Mouse (Mus musculus): ENCODE data around the gene Mbnl2. TPM values are rescaled to one million over a fixed set of nuclear protein-coding genes. Genes with fewer than 3 reads are reported as not detected.

Mbnl2 gene
- polyA plus RNA-seq, 1 experiment from 2014 or later, result 71.5 TPM

DNA sequence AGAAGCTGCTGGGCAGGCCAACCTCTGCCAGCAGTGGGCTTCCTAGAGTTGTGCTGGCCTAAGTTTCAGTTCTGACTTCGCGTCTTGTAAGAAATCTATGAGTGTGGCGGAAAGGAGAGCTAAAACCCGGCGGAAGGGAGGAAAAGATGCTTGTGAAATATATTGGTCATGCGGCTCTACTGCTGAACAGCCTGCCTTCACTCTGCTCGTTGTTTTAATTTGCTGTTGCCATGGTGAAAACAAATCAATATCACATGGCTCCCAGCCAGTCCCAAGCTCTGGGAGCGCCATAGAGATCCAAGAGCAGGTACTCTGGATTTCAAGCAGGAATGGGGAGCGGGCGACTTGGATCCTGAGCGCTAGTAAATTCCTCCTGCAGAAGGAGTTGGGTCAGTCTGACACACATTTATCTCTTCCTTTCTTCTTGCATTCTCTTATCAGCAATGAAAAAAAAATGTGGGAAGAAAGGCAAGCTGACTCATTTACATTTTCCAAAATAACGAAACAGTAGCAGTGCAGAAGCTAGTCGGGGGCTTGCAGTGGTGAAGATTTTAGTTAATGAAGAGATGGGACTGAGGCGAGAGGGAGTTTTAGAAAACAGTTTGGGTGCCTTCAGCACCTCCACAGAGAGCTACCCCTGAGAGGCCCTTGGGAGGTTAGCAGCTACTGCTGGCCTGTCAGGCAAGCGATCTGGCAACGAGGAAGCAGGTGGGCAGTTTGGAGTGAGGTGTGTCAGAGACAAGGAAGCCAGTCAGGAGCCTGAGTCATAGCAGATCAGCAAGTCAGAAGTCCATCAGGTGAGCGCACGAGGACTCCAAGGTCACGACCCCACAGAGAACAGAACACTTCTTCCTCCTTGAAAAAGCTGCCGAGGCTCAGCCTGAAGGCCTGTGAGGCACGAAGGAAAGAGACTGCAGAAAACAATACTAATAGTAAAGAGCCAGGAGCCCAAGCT is 3.1 kb downstream of the Mbnl2 start:
- Histone ChIP-seq H3K27ac (peak overlapping the region; percentile 91), H3K4me1 (peaks cover 57% of the 10 kb centered on the region), H3K4me3 (peak overlapping the region; percentile 77), H3K27me3 (ENCODE audit: insufficient read depth, poor library complexity, severe bottlenecking) (no peaks in the 10 kb centered on the region), H3K9me3 (no peaks in the 10 kb centered on the region), H3K36me3 (0 out of 2 replicates have a peak, but pooled peaks cover 3% of the 10 kb centered on the region)
- 20% methylated on average over 21 of the region's 21 CpGs for WGBS
- DNase-seq (ENCODE audit: low spot score), result peak; percentile 84

DNA sequence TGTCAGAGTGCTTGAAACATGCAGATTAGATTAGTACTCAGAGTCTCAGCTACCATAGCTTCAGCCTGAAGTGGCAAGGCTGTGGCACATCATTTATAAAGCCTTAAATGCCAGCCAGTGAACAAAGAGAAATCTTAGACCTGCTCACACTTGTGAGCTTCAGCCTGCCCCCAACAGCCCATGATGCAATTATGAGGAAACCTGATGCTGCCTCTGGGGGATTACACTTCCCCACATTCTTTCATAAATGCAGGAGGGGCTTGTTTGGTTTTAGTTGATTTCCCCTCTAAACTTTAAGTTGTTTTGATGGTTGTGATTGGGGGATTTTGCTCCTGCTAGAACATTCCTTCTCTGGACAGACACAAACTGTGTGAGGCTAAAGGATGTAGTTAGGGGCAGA is 4.7 kb downstream of the Mbnl2 start:
- DNase-seq (ENCODE audit: low spot score), result no peak
- Histone ChIP-seq H3K4me3 (no peak overlapping the region), H3K36me3 (0 out of 2 replicates have a peak, but pooled peaks cover 5% of the 10 kb centered on the region), H3K27ac (peak overlapping the region; percentile 91), H3K9me3 (no peaks in the 10 kb centered on the region), H3K27me3 (ENCODE audit: insufficient read depth, poor library complexity, severe bottlenecking) (no peaks in the 10 kb centered on the region), H3K4me1 (peaks cover 72% of the 10 kb centered on the region)

DNA sequence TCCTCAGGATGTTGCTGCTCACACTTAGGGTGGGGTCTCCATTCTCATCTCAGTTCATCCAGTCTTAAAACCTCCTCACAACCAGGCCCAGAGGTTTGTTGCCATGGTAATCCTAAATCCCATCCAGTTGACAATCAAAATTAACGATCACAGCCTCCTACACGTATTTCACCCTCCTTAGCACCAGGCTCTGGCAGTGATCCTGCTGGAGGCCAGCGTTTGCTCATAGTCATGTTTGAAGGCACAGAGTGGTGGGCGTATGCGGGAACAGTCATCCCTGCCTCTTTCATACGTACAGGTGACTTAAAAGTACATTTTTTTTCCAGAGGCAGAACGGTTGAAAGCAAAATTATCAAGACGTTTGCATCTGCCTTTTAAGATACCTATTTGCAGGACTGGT is 8.3 kb downstream of the Mbnl2 start:
- Histone ChIP-seq H3K9me3 (no peaks in the 10 kb centered on the region), H3K36me3 (peaks cover 17% of the 10 kb centered on the region; the same call in 1 of the 2 replicates), H3K4me3 (no peak overlapping the region), H3K27me3 (ENCODE audit: insufficient read depth, poor library complexity, severe bottlenecking) (no peaks in the 10 kb centered on the region), H3K27ac (no peak overlapping the region), H3K4me1 (peaks cover 91% of the 10 kb centered on the region)
- WGBS, result 86% methylated on average over 8 of the region's 8 CpGs
- no peak for DNase-seq (ENCODE audit: low spot score)

DNA sequence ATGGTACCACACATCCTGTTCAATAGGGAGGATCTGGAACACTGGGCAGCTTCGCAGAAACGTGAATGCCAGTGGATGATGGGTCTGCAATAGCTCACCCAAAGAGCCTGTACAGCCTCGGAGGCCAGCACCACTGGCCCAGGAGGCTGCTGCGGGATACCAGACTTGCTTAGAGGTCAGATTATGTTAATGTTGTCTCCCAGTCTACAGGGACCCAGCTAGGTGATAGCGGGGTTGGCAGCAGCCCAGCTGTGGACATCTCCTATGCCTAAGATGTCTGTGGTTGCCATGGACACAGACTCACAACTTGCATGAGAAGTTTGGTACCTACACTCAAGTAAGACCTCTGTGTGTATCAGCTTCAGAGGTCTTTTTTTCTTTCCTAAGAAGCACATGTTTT is 9.0 kb downstream of the Mbnl2 start:
- H3K9me3 ChIP-seq, result no peaks in the 10 kb centered on the region
- 63% methylated on average over 5 of the region's 5 CpGs for WGBS

DNA sequence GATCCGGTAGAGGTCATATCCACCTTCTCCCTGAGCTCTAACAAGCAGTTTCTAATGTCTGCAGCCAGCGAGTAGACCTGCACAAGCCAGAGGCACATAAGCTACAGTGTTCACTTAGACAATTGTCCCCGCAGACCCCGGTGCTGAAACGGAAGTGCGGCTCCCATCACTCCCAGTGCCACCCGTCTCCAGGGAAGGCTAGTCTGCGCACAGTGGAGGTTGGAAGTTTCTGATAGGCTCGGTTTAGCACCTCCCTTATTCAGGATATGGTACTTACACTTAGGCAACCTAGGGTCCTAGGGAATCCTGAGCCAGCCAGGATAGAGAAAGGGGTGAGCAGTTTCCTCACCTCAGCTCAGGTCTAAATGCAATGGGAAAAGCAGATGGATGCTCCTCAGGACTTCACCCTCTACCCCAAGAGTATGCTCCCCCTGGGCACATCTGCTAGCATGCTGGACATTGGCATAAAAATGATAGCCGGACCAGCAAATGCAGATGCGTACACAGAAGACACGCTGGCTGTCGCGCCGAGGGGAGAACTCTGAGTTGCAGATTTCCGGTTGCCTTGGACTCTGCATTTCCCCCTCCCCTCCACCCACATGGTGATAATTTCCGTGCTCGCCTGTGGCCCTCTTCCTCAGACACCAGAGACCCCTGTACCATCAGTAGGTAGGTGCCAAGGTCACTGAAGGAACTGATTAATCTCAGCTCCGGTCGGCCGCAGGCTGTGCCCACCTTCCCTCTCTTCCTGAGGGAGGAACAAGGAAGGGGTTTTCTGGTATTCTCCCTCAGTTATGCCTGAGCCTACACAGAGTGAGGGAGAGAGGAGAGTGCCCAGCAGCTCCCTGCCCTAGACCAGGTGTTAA is 11.9 kb downstream of the Mbnl2 start:
- DNase-seq (ENCODE audit: low spot score), result no peak

More for the DNA sequence above, 9.0 kb downstream of the Mbnl2 start:
- no peaks in the 10 kb centered on the region for H3K27me3 ChIP-seq (ENCODE audit: insufficient read depth, poor library complexity, severe bottlenecking)
- H3K27ac ChIP-seq, result no peak overlapping the region
- no peak overlapping the region for H3K4me3 ChIP-seq
- H3K4me1 ChIP-seq, result peaks cover 91% of the 10 kb centered on the region
- DNase-seq (ENCODE audit: low spot score), result no peak
- peaks cover 17% of the 10 kb centered on the region; the same call in 1 of the 2 replicates for H3K36me3 ChIP-seq

DNA sequence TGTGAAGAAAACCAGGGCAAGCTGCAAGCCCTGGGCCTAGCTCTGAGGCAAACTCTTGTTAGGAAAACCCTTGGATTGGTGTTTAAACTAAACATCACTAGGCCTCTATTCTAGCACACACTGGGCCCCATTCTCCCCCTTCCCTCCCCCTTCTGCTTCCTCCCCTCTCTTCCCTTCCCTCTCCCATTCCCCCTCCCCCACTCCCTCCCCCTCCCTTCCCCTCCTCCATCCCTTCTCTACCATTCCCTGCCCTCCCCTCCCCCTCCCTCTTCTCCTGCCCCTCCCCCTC is 12.5 kb downstream of the Mbnl2 start:
- Histone ChIP-seq H3K36me3 (peaks cover 27% of the 10 kb centered on the region; the same call in 1 of the 2 replicates), H3K4me3 (no peak overlapping the region), H3K9me3 (no peaks in the 10 kb centered on the region), H3K27me3 (ENCODE audit: insufficient read depth, poor library complexity, severe bottlenecking) (no peaks in the 10 kb centered on the region), H3K27ac (peak overlapping the region; percentile 84), H3K4me1 (peaks cover 87% of the 10 kb centered on the region)
- no peak for DNase-seq (ENCODE audit: low spot score)

More for the DNA sequence above, 11.9 kb downstream of the Mbnl2 start:
- peak overlapping the region; percentile 12; the same call in 1 of the 2 replicates for H3K4me3 ChIP-seq
- WGBS, result 31% methylated on average over 21 of the region's 21 CpGs
- peaks cover 27% of the 10 kb centered on the region; the same call in 1 of the 2 replicates for H3K36me3 ChIP-seq
- H3K4me1 ChIP-seq, result peaks cover 87% of the 10 kb centered on the region
- peak overlapping the region; percentile 84 for H3K27ac ChIP-seq
- no peaks in the 10 kb centered on the region for H3K27me3 ChIP-seq (ENCODE audit: insufficient read depth, poor library complexity, severe bottlenecking)
- H3K9me3 ChIP-seq, result no peaks in the 10 kb centered on the region

DNA sequence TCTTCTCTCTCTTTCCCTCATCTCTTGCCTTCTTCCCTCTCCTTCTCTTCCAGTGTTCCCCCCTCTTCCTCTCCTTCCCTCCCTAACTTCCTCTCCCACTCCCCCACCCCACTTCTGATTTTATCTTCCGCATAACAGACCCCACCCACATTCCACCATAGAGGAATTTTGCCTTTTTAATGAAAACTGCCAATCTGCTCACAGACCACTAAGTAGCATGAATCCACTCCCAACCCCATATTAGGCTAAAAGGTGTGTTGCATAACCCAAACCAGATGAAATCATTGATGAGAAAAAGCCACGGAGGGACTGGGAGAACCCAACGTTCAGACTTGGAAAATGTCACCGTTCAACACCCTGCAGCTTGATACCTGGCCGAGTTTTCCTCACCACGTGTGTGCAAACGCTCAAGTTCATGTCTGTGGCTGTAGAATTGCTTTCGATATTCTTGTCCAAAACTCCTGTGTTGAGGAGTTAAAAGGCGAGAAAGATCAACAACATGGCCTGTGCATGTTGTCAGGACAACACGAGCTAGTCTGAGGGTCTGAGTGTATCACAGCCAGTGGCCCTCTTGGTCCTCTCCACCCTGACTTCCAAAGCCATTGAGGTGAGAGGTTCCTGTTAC is 13.0 kb downstream of the Mbnl2 start:
- Histone ChIP-seq H3K4me3 (no peak overlapping the region), H3K4me1 (peaks cover 87% of the 10 kb centered on the region), H3K27me3 (ENCODE audit: insufficient read depth, poor library complexity, severe bottlenecking) (no peaks in the 10 kb centered on the region), H3K9me3 (no peaks in the 10 kb centered on the region), H3K36me3 (peaks cover 27% of the 10 kb centered on the region; the same call in 1 of the 2 replicates), H3K27ac (peak overlapping the region; percentile 84)
- DNase-seq (ENCODE audit: low spot score), result no peak
- 76% methylated on average over 10 of the region's 10 CpGs for WGBS

DNA sequence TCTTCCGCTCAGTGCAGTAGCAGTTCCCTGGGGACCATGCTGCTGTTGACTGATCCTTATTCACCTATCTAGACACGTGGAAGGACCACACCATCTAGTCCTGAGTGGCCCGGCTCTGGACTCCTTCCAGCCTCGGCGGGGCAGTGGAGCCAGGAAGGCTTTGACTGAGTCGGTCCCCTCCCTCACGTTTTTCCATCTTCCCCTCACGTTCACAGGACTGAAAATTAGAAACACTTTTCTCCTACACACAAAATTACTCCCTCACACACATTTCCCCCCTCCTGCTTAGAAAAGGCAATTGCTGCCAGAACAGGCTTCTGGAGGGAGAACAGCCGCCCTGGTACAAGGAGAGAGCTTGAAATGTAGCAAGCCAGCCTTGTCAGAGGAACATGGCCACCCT is 13.6 kb downstream of the Mbnl2 start:
- H3K4me1 ChIP-seq, result peaks cover 87% of the 10 kb centered on the region
- H3K27me3 ChIP-seq (ENCODE audit: insufficient read depth, poor library complexity, severe bottlenecking), result no peaks in the 10 kb centered on the region
- DNase-seq (ENCODE audit: low spot score), result no peak
- H3K36me3 ChIP-seq, result peaks cover 27% of the 10 kb centered on the region; the same call in 1 of the 2 replicates
- no peaks in the 10 kb centered on the region for H3K9me3 ChIP-seq
- H3K27ac ChIP-seq, result peak overlapping the region; percentile 84
- WGBS, result 40% methylated on average over 9 of the region's 9 CpGs
- no peak overlapping the region for H3K4me3 ChIP-seq

DNA sequence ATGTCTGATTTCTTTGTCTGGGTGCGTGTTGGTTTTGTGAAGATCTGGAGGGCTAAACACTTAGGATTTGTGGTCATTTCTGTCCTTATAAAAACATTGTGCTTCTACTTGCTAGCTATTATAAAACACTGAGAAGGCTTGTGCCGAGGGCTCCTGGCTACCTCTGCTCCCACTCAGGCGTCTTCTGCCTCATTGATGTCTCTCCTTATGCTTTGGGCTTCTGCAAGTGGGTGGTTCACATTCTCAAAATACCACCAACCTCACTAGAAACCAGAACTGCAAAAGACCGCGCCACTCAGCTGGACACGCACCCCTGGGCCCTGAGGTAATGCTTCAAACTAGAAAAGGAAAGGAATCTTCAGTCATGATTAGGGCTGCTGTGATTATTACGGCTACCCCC is 14.1 kb downstream of the Mbnl2 start:
- H3K27ac ChIP-seq, result peak overlapping the region; percentile 84
- H3K4me3 ChIP-seq, result no peak overlapping the region
- no peaks in the 10 kb centered on the region for H3K27me3 ChIP-seq (ENCODE audit: insufficient read depth, poor library complexity, severe bottlenecking)
- H3K36me3 ChIP-seq, result peaks cover 25% of the 10 kb centered on the region; the same call in 1 of the 2 replicates
- peaks cover 87% of the 10 kb centered on the region for H3K4me1 ChIP-seq
- no peak for DNase-seq (ENCODE audit: low spot score)
- 52% methylated on average over 7 of the region's 7 CpGs for WGBS
- H3K9me3 ChIP-seq, result no peaks in the 10 kb centered on the region

DNA sequence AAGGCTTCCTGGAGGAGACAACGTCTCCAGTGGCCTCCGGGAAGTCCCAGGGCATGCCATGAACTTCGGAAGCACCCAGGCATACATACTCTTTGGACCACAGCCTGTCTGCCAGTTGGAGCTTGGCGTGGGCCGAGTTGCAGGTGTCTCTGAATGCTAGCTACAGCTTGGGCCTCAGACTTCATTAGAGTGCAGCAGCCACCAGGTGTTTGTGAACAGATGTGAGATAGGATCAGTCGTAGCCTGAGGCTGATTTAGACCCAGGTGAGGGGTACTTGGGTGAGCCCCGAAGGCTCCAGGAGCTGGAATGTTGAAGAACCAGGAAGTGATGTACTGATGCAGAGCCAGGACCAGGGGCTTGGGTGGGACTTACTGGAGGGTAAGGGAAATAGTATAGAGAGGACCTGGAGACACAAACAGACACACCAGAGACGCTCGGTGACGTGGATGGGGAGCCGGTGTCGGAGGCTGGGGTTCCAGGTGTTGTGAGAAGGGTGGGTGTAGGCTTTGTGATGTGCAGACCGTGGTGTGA is 15.8 kb downstream of the Mbnl2 start:
- DNase-seq (ENCODE audit: low spot score), result peak; percentile 55
- Histone ChIP-seq H3K4me1 (peaks cover 83% of the 10 kb centered on the region), H3K36me3 (peaks cover 31% of the 10 kb centered on the region; the same call in 1 of the 2 replicates), H3K9me3 (no peaks in the 10 kb centered on the region), H3K27ac (peak overlapping the region; percentile 70; the same call in 1 of the 2 replicates), H3K4me3 (no peak overlapping the region), H3K27me3 (ENCODE audit: insufficient read depth, poor library complexity, severe bottlenecking) (no peaks in the 10 kb centered on the region)
- WGBS, result 89% methylated on average over 13 of the region's 13 CpGs

DNA sequence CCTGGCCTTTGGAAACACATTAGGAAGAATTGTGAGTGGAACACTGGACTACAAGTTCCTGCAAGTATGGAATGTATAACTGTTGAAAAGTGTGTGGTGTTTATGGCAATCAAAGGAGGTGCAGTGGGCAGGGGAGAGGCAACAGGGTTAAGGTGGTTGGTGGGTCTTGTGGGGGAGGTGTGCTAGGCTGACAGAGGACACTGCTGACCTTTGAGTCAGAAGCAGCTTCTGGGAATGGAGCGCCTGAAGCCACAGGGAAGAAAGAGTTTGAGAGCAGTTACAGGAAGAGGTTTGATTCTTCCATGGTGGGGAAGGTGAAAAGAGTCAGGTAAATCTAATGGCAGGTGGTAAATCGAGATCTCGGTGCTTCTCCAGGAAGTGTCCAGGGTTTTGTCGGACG is 16.7 kb downstream of the Mbnl2 start:
- Histone ChIP-seq H3K9me3 (no peaks in the 10 kb centered on the region), H3K27ac (peak overlapping the region; percentile 70), H3K4me3 (no peak overlapping the region), H3K36me3 (peaks cover 22% of the 10 kb centered on the region; the same call in 1 of the 2 replicates), H3K4me1 (peaks cover 83% of the 10 kb centered on the region), H3K27me3 (ENCODE audit: insufficient read depth, poor library complexity, severe bottlenecking) (no peaks in the 10 kb centered on the region)
- no peak for DNase-seq (ENCODE audit: low spot score)
- 67% methylated on average over 5 of the region's 5 CpGs for WGBS

DNA sequence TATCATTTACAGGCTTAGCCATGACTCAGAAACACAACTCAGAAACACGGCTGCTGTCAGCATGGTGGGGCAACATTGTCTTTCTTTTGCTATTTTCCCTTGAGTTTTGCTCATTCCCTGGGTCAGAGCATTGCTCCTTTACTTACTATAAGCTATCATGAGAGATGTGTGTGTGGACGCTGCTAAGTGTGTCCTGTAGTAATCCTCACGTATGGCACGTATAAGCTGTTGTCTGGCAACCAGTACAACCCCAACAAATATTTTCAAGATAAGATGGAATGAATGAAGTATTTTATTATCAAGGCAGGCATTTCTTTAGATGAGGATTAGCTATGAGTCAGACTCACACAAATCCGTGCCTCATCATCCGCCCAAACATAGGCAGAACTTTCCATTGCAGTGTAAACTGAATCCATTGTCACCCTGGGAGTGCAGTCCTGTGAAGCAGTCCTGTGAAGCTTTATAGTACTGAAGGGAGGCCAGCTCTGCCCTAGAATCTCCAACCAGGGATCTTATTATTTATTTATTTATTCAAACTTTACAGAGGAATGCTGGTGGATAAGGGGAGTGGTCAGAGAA is 17.2 kb downstream of the Mbnl2 start:
- H3K4me1 ChIP-seq, result peaks cover 82% of the 10 kb centered on the region

More for the DNA sequence above, 17.2 kb downstream of the Mbnl2 start:
- H3K27me3 ChIP-seq (ENCODE audit: insufficient read depth, poor library complexity, severe bottlenecking), result no peaks in the 10 kb centered on the region
- H3K36me3 ChIP-seq, result peaks cover 19% of the 10 kb centered on the region; the same call in 1 of the 2 replicates
- no peaks in the 10 kb centered on the region for H3K9me3 ChIP-seq
- no peak overlapping the region for H3K4me3 ChIP-seq
- peak overlapping the region; percentile 70 for H3K27ac ChIP-seq
- DNase-seq (ENCODE audit: low spot score), result no peak
- 48% methylated on average over 6 of the region's 6 CpGs for WGBS

All from heart, embryonic 10.5 days (tissue).